Mouse (Mus musculus): ENCODE data around the gene Trappc11.

- TF ChIP-seq MYOG (IDR thresholded peaks at IDR 0.05; ENCODE audit: control insufficient read depth, extremely low read depth, insufficient read length) = no peak
- no peak for TF ChIP-seq CTCF (IDR thresholded peaks at IDR 0.05; ENCODE audit: control insufficient read depth, insufficient read depth, insufficient read length)
- no peak for TF ChIP-seq USF1 (IDR thresholded peaks at IDR 0.05; ENCODE audit: low read depth)
- TF ChIP-seq CEBPB (IDR thresholded peaks at IDR 0.05; ENCODE audit: low read depth) = no peak
Measured at GRCm38 (mm10) chr8:47502546-47502945, 30.7 kb downstream of the Trappc11 start.
